Mouse (Mus musculus) layer of hippocampus, postnatal 25 days (tissue): ENCODE data around the gene Tsen2. TPM values are rescaled to one million over a fixed set of nuclear protein-coding genes. Genes with fewer than 3 reads are reported as not detected.

Experiments used
- DNase-seq, 2 experiments: peaks; one replicate each; pipeline ENCODE4 v3.0.0; 2022; ENCODE audit warnings: mixed read lengths in 2 of 2, low spot score in 1 of 2; ENCODE audit errors: extremely low spot score in 1 of 2
- total RNA-seq, 2 experiments: library from RNA; stranded (reverse); gene quantifications; 2 replicates each; pipeline ENCODE4 v1.2.3; 2021

The Tsen2 gene
- total RNA-seq, 2 experiments from 2014 or later = 24.8 to 25.5 TPM

GRCm38 (mm10) chr6:115593252-115593651, 48.8 kb downstream of the Tsen2 start:
- DNase-seq = no peak

- DNase-seq = no peak
Observed at GRCm38 (mm10) chr6:115594463-115594862, 50.0 kb downstream of the Tsen2 start.

GRCm38 (mm10) chr6:115595667-115596066, 51.2 kb downstream of the Tsen2 start:
- no peak for DNase-seq

- DNase-seq = no peak
Observed at GRCm38 (mm10) chr6:115601322-115601714, 56.9 kb downstream of the Tsen2 start.

GRCm38 (mm10) chr6:115601715-115602523, 57.5 kb downstream of the Tsen2 start, which contains the start of gene Mkrn2:
Gene Mkrn2, plus strand, starts transcription at chr6:115601902.
- DNase-seq = peak; percentile 78 to 86

- no peak for DNase-seq
Observed at GRCm38 (mm10) chr6:115606461-115606860, 62.0 kb downstream of the Tsen2 start.

GRCm38 (mm10) chr6:115607429-115607828, 63.0 kb downstream of the Tsen2 start:
- DNase-seq = no peak

- DNase-seq = no peak
Observed at GRCm38 (mm10) chr6:115609121-115609520, 64.7 kb downstream of the Tsen2 start.

- no peak for DNase-seq
Observed at GRCm38 (mm10) chr6:115610301-115610700, 65.8 kb downstream of the Tsen2 start.

GRCm38 (mm10) chr6:115613793-115614192, 69.3 kb downstream of the Tsen2 start:
- DNase-seq = no peak

GRCm38 (mm10) chr6:115615983-115616382, 71.5 kb downstream of the Tsen2 start:
- no peak for DNase-seq

GRCm38 (mm10) chr6:115619818-115620217, 75.4 kb downstream of the Tsen2 start:
- DNase-seq = no peak

GRCm38 (mm10) chr6:115620942-115621341, 76.5 kb downstream of the Tsen2 start:
- no peak for DNase-seq

GRCm38 (mm10) chr6:115626121-115626520, 81.7 kb downstream of the Tsen2 start:
- no peak for DNase-seq

Other genes starting within 250 kb of the Tsen2 start
- gene Pparg, start 183.7 kb upstream of the Tsen2 start, total RNA-seq = 1 to 10 TPM; 1.1 to 1.2 TPM
- gene Mkrn2os, start 47.9 kb downstream of the Tsen2 start, total RNA-seq = not detected
- gene Mkrn2, start 57.2 kb downstream of the Tsen2 start, total RNA-seq = 10 to 100 TPM; 37.8 to 43.2 TPM
- 100 to 1,000 TPM in 1 of 2 experiments, 10 to 100 TPM in 1; 83.6 to 106 TPM for gene Raf1, start 132.0 kb downstream of the Tsen2 start, total RNA-seq
- under 1 TPM in 1 of 2 experiments, not detected in 1; 0.62 TPM for gene Tmem40, start 217.7 kb downstream of the Tsen2 start, total RNA-seq
- gene Cand2, start 229.9 kb downstream of the Tsen2 start, total RNA-seq = 1 to 10 TPM; 2.7 to 3.8 TPM